Mouse (Mus musculus): ENCODE measurements around the gene Crocc2.

Crocc2 gene

GRCm38 (mm10) chr1:93270516-93271240 is 102.2 kb downstream of the Crocc2 start:
- DNase-seq (ENCODE audit: low spot score in 2 of 2), result no peak

- no peak for DNase-seq (ENCODE audit: low spot score in 2 of 2)
Observed at GRCm38 (mm10) chr1:93271751-93272150, 103.2 kb downstream of the Crocc2 start.

- DNase-seq (ENCODE audit: low spot score in 2 of 2), result no peak
Observed at GRCm38 (mm10) chr1:93272409-93272821, 103.9 kb downstream of the Crocc2 start.

GRCm38 (mm10) chr1:93275561-93275960 is 107.0 kb downstream of the Crocc2 start:
- no peak for DNase-seq (ENCODE audit: low spot score in 2 of 2)

- DNase-seq (ENCODE audit: low spot score in 2 of 2), result no peak
Observed at GRCm38 (mm10) chr1:93277041-93277440, 108.5 kb downstream of the Crocc2 start.

Data from frontal cortex, postnatal 10 days (tissue).